Mouse (Mus musculus): ENCODE measurements around the gene Dcaf7. TPM values are rescaled to one million over a fixed set of nuclear protein-coding genes. Genes with fewer than 3 reads are reported as not detected.
A peak's percentile ranks its signal among the peaks of the same experiment; 100 is the strongest.

The Dcaf7 gene
- polyA plus RNA-seq, 1 experiment from 2014 or later = 63.4 TPM

- peak; percentile 62; the same call in 1 of the 2 replicates for ATAC-seq (ENCODE audit: low read depth)
- H3K4me1 ChIP-seq (replicated peaks; ENCODE audit: control insufficient read depth, insufficient read depth, low read length) = no peaks in the 10 kb centered on the region
Measured at GRCm38 (mm10) chr11:106076321-106076720, 39.6 kb downstream of the Dcaf7 start.

GRCm38 (mm10) chr11:106083708-106084701 is 47.3 kb downstream of the Dcaf7 start, which contains the start of gene Map3k3:
Gene Map3k3, plus strand, starts transcription at chr11:106084613.
- peak within 1 kb of the TSS; percentile 100 for H3K27ac ChIP-seq (ENCODE audit: low read length)
- H3K4me1 ChIP-seq (replicated peaks; ENCODE audit: control insufficient read depth, insufficient read depth, low read length) = peaks cover 13% of the 10 kb centered on the region
- no peaks in the 10 kb centered on the region for H3K36me3 ChIP-seq (ENCODE audit: control insufficient read depth, insufficient read depth, low read length)
- under 1% methylated on average over 69 of the region's 69 CpGs for WGBS
- peak within 1 kb of the TSS; percentile 91 for H3K4me2 ChIP-seq (ENCODE audit: low read depth, low read length)
- H3K9ac ChIP-seq (ENCODE audit: low read length) = peak within 1 kb of the TSS; percentile 98
- H3K4me3 ChIP-seq (ENCODE audit: low read length) = peak within 1 kb of the TSS; percentile 92
- ATAC-seq (ENCODE audit: low read depth) = peak; percentile 97
- no peaks in the 10 kb centered on the region for H3K27me3 ChIP-seq (ENCODE audit: control insufficient read depth, insufficient read depth, low read depth, low read length)
- no peaks in the 10 kb centered on the region for H3K9me3 ChIP-seq (ENCODE audit: control insufficient read depth, low read length)

More at GRCm38 (mm10) chr11:106076321-106076720, 39.6 kb downstream of the Dcaf7 start:
- Histone ChIP-seq H3K4me3 (ENCODE audit: low read length) (no peak overlapping the region), H3K9me3 (ENCODE audit: control insufficient read depth, low read length) (no peaks in the 10 kb centered on the region), H3K27me3 (ENCODE audit: control insufficient read depth, insufficient read depth, low read depth, low read length) (no peaks in the 10 kb centered on the region), H3K4me2 (ENCODE audit: low read depth, low read length) (no peak overlapping the region), H3K27ac (ENCODE audit: low read length) (no peak overlapping the region), H3K9ac (ENCODE audit: low read length) (no peak overlapping the region), H3K36me3 (ENCODE audit: control insufficient read depth, insufficient read depth, low read length) (peaks cover 2% of the 10 kb centered on the region; the same call in 1 of the 2 replicates)
- WGBS = 0% methylated on average over 4 of the region's 4 CpGs

GRCm38 (mm10) chr11:106084911-106085561 is 48.4 kb downstream of the Dcaf7 start:
- under 1% methylated on average over 47 of the region's 61 CpGs for whole genome bisulfite sequencing
- Histone ChIP-seq H3K27ac (ENCODE audit: low read length) (peak overlapping the region; percentile 100), H3K9ac (ENCODE audit: low read length) (peak overlapping the region; percentile 98), H3K36me3 (ENCODE audit: control insufficient read depth, insufficient read depth, low read length) (no peaks in the 10 kb centered on the region), H3K4me3 (ENCODE audit: low read length) (peak overlapping the region; percentile 92), H3K27me3 (ENCODE audit: control insufficient read depth, insufficient read depth, low read depth, low read length) (no peaks in the 10 kb centered on the region), H3K9me3 (ENCODE audit: control insufficient read depth, low read length) (no peaks in the 10 kb centered on the region), H3K4me2 (ENCODE audit: low read depth, low read length) (peak overlapping the region; percentile 65), H3K4me1 (replicated peaks; ENCODE audit: control insufficient read depth, insufficient read depth, low read length) (peaks cover 15% of the 10 kb centered on the region)
- peak; percentile 79 for ATAC-seq (ENCODE audit: low read depth)

GRCm38 (mm10) chr11:106098223-106098622 is 61.6 kb downstream of the Dcaf7 start:
- Histone ChIP-seq H3K4me3 (ENCODE audit: low read length) (no peak overlapping the region), H3K36me3 (ENCODE audit: control insufficient read depth, insufficient read depth, low read length) (peaks cover 4% of the 10 kb centered on the region; the same call in 1 of the 2 replicates), H3K4me1 (replicated peaks; ENCODE audit: control insufficient read depth, insufficient read depth, low read length) (0 out of 2 replicates have a peak, but pooled peaks cover 2% of the 10 kb centered on the region), H3K27me3 (ENCODE audit: control insufficient read depth, insufficient read depth, low read depth, low read length) (no peaks in the 10 kb centered on the region), H3K9ac (ENCODE audit: low read length) (no peak overlapping the region), H3K9me3 (ENCODE audit: control insufficient read depth, low read length) (no peaks in the 10 kb centered on the region), H3K4me2 (ENCODE audit: low read depth, low read length) (no peak overlapping the region), H3K27ac (ENCODE audit: low read length) (0 out of 2 replicates have a peak overlapping the region, but pooled peaks have one; percentile 18)
- WGBS = 80% methylated on average over 1 of the region's 1 CpGs
- peak; percentile 57; the same call in 1 of the 2 replicates for ATAC-seq (ENCODE audit: low read depth)

GRCm38 (mm10) chr11:106102866-106103265 is 66.2 kb downstream of the Dcaf7 start:
- no peak overlapping the region for H3K9ac ChIP-seq (ENCODE audit: low read length)
- no peak overlapping the region for H3K4me3 ChIP-seq (ENCODE audit: low read length)
- WGBS = 88% methylated on average over 3 of the region's 3 CpGs
- H3K4me1 ChIP-seq (replicated peaks; ENCODE audit: control insufficient read depth, insufficient read depth, low read length) = 0 out of 2 replicates have a peak, but pooled peaks cover 2% of the 10 kb centered on the region
- H3K36me3 ChIP-seq (ENCODE audit: control insufficient read depth, insufficient read depth, low read length) = peaks cover 8% of the 10 kb centered on the region; the same call in 1 of the 2 replicates
- no peaks in the 10 kb centered on the region for H3K9me3 ChIP-seq (ENCODE audit: control insufficient read depth, low read length)
- H3K4me2 ChIP-seq (ENCODE audit: low read depth, low read length) = no peak overlapping the region
- H3K27me3 ChIP-seq (ENCODE audit: control insufficient read depth, insufficient read depth, low read depth, low read length) = no peaks in the 10 kb centered on the region
- no peak for ATAC-seq (ENCODE audit: low read depth)
- no peak overlapping the region for H3K27ac ChIP-seq (ENCODE audit: low read length)

GRCm38 (mm10) chr11:106106047-106106587 is 69.4 kb downstream of the Dcaf7 start:
- Histone ChIP-seq H3K36me3 (ENCODE audit: control insufficient read depth, insufficient read depth, low read length) (peaks cover 4% of the 10 kb centered on the region; the same call in 1 of the 2 replicates), H3K27ac (ENCODE audit: low read length) (no peak overlapping the region), H3K9me3 (ENCODE audit: control insufficient read depth, low read length) (no peaks in the 10 kb centered on the region), H3K9ac (ENCODE audit: low read length) (no peak overlapping the region), H3K27me3 (ENCODE audit: control insufficient read depth, insufficient read depth, low read depth, low read length) (no peaks in the 10 kb centered on the region), H3K4me3 (ENCODE audit: low read length) (no peak overlapping the region), H3K4me1 (replicated peaks; ENCODE audit: control insufficient read depth, insufficient read depth, low read length) (no peaks in the 10 kb centered on the region), H3K4me2 (ENCODE audit: low read depth, low read length) (no peak overlapping the region)
- ATAC-seq (ENCODE audit: low read depth) = no peak
- 79% methylated on average over 8 of the region's 8 CpGs for WGBS

Other genes starting within 250 kb of the Dcaf7 start
- 41.9 and 44.6 TPM in 2 replicates for gene Cyb561, start 83.5 kb upstream of the Dcaf7 start, polyA plus RNA-seq (2015; fragmentation: Nextera tagmentation; extraction: Ambion mirVana)
- 16.2 and 17.9 TPM in 2 replicates for gene Ace, start 68.9 kb upstream of the Dcaf7 start, polyA plus RNA-seq (2015; fragmentation: Nextera tagmentation; extraction: Ambion mirVana)
- 0.34 and 0.45 TPM in 2 replicates for gene Ace3, start 42.2 kb upstream of the Dcaf7 start, polyA plus RNA-seq (2015; fragmentation: Nextera tagmentation; extraction: Ambion mirVana)
- 0.23 and 0.34 TPM in 2 replicates for gene Kcnh6, start 28.7 kb upstream of the Dcaf7 start, polyA plus RNA-seq (2015; fragmentation: Nextera tagmentation; extraction: Ambion mirVana)
- gene Taco1, start 29.2 kb downstream of the Dcaf7 start, polyA plus RNA-seq (2015; fragmentation: Nextera tagmentation; extraction: Ambion mirVana) = 8.6 and 10.4 TPM in 2 replicates
- 13.9 and 15.8 TPM in 2 replicates for gene Map3k3, start 47.7 kb downstream of the Dcaf7 start, polyA plus RNA-seq (2015; fragmentation: Nextera tagmentation; extraction: Ambion mirVana)
- not detected in 2 replicates for gene Gm10840, start 124.0 kb downstream of the Dcaf7 start, polyA plus RNA-seq (2015; fragmentation: Nextera tagmentation; extraction: Ambion mirVana)
- gene Limd2, start 124.0 kb downstream of the Dcaf7 start, polyA plus RNA-seq (2015; fragmentation: Nextera tagmentation; extraction: Ambion mirVana) = 218 and 247 TPM in 2 replicates
- gene Strada, start 165.3 kb downstream of the Dcaf7 start, polyA plus RNA-seq (2015; fragmentation: Nextera tagmentation; extraction: Ambion mirVana) = 22.7 and 24.2 TPM in 2 replicates
- 91.9 and 96.3 TPM in 2 replicates for gene Ccdc47, start 179.5 kb downstream of the Dcaf7 start, polyA plus RNA-seq (2015; fragmentation: Nextera tagmentation; extraction: Ambion mirVana)
- 70.2 and 72.9 TPM in 2 replicates for gene Ddx42, start 180.1 kb downstream of the Dcaf7 start, polyA plus RNA-seq (2015; fragmentation: Nextera tagmentation; extraction: Ambion mirVana)
- gene Ftsj3, start 219.2 kb downstream of the Dcaf7 start, polyA plus RNA-seq (2015; fragmentation: Nextera tagmentation; extraction: Ambion mirVana) = 42.9 and 48.7 TPM in 2 replicates
- gene Psmc5, start 219.3 kb downstream of the Dcaf7 start, polyA plus RNA-seq (2015; fragmentation: Nextera tagmentation; extraction: Ambion mirVana) = 242 and 250 TPM in 2 replicates
- 69.3 and 71.4 TPM in 2 replicates for gene Smarcd2, start 236.1 kb downstream of the Dcaf7 start, polyA plus RNA-seq (2015; fragmentation: Nextera tagmentation; extraction: Ambion mirVana)
- gene Tcam1, start 239.8 kb downstream of the Dcaf7 start, polyA plus RNA-seq (2015; fragmentation: Nextera tagmentation; extraction: Ambion mirVana) = 0.26 and 0.29 TPM in 2 replicates

Data from lung, embryonic 16.5 days (tissue).